Mouse (Mus musculus): Measurements from ENCODE around the gene Chst4. TPM values are rescaled to one million over a fixed set of nuclear protein-coding genes. Genes with fewer than 3 reads are reported as not detected.

Gene Chst4
- polyA plus RNA-seq, 1 experiment from 2014 or later: not detected

Other genes with a start within 250 kb of the Chst4 start
- 3.8 and 4.1 TPM in 2 replicates for gene Phlpp2, start 171.2 kb downstream of the Chst4 start, polyA plus RNA-seq (2015; fragmentation: Nextera tagmentation; extraction: Ambion mirVana)
- gene Marveld3, start 77.5 kb downstream of the Chst4 start, polyA plus RNA-seq (2015; fragmentation: Nextera tagmentation; extraction: Ambion mirVana): 1.2 and 2.0 TPM in 2 replicates
- gene Tat, start 49.3 kb downstream of the Chst4 start, polyA plus RNA-seq (2015; fragmentation: Nextera tagmentation; extraction: Ambion mirVana): not detected in 2 replicates
- gene Zfp612, start 40.0 kb upstream of the Chst4 start, polyA plus RNA-seq (2015; fragmentation: Nextera tagmentation; extraction: Ambion mirVana): 18.3 TPM in 2 replicates
- gene Gm21964, start 61.5 kb upstream of the Chst4 start, polyA plus RNA-seq (2015; fragmentation: Nextera tagmentation; extraction: Ambion mirVana): not detected in 2 replicates
- not detected in 2 replicates for gene Gm17720, start 63.0 kb upstream of the Chst4 start, polyA plus RNA-seq (2015; fragmentation: Nextera tagmentation; extraction: Ambion mirVana)
- gene Calb2, start 128.5 kb upstream of the Chst4 start, polyA plus RNA-seq (2015; fragmentation: Nextera tagmentation; extraction: Ambion mirVana): 53.3 and 69.2 TPM in 2 replicates
- 10.9 and 12.0 TPM in 2 replicates for gene Cmtr2, start 175.9 kb upstream of the Chst4 start, polyA plus RNA-seq (2015; fragmentation: Nextera tagmentation; extraction: Ambion mirVana)
- gene Hydin, start 227.2 kb upstream of the Chst4 start, polyA plus RNA-seq (2015; fragmentation: Nextera tagmentation; extraction: Ambion mirVana): 0.18 and 0.71 TPM in 2 replicates